Mouse (Mus musculus) embryo, embryonic 10 days (tissue): Measurements from ENCODE around the gene Aym1.
A peak's percentile ranks its signal among the peaks of the same experiment; 100 is the strongest.
"Not testable (repeated sequence)": the region's sequence is repeated elsewhere in the genome, so short reads cannot be mapped to it uniquely, and the experiment has no call there.

Source experiments
- DNase-seq: peaks from one replicate; pipeline ENCODE4 v3.0.0-alpha.2; 2015; ENCODE audit warnings: low spot score

The Aym1 gene

DNA sequence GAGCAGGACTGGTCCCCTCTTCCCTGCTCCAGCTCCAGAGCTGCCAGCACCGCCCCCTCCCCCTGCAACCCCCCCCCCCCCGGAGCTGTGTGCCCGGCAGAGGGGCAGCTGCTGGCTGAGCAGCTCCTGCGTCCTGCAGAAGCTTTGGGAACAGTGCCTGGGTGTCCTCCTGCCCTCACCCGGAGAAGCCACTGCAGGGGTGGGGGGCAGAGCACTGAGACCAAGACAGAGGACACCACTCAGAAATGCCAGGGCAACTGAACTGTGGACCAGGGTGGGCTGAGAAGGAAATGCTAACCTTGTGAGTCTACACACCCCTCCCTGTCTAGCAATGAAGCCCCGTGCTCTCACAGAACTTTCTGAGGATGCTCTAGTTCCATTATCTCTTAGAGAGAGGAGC is at the start of gene Aym1:
Gene Aym1 (plus strand): TSS at position 109 of the 400 bp plus-strand sequence.
- no peak for DNase-seq

DNA sequence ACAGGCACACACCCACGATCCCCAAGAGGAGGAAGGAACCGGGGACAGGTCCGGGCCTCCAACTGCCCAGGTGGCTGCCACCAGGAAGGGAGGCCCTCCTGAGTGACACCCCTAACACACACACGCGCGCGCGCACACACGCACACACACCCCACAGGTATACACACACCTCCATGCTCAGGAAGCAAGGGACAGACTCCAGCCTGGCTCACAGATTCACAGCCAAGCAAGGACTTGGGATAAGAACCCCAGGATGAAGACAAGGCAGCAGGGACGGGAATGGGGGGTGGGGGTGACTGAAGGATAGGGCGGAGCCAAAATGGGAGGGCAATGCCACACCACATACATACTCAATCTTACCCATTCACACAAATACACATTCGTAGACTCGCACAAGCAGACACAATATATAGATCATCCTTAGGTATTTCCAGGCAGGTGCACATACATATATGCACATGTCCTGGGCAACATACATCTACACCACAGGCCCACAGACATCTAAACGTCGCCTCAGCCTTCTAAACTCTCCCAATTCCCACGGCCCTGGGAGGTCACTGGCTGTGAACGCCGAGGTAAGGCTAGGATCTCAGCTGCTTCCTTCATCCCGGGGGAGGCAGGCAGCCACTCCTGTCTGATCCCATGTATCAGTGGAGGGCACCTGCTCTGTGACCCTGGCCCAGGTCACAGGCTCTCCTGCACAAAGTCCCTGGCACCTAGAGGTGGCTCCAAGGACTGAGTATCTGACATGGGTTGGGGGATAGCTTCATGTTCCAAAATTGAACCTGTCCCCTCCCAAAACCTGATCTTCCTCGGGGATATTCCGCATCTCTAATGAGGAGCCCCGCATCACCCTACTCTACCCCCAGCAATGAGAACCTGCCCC is 47.4 kb upstream of the Aym1 start:
- DNase-seq = no peak

DNA sequence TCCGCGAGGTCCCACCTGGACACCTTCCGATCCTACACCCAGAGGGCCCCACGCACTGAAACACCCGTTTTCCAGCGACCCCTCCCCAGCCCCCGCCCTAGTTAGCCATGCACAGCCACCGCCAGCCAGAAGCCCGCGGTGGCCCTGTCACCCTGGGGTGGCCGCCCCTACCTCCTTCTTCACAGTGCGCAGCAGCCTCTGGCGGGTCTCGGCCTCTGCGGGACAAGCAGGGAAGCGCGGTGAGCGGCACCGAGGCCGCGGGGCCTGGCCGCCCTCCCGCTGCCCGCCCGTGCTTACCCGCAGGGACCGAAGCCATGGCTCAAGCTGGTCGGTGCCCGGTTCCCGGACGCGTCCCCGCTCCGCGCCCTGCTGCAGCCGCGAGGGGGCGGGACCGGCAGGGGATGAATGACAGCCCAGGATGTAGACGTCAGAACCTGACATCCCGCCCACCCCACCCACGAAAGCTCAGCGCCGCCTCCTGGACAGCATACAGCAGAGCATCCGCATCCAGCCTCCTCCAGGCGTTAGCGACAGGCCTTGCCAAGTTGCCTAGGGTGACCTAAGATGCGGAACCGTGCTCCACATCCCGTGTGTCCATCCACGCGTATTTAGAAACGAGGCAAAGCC is 46.6 kb upstream of the Aym1 start, which contains the start of gene Sgsm1:
Gene Sgsm1 (minus strand): TSS at position 410 of the 627 bp plus-strand sequence.
- peak; percentile 89 for DNase-seq

DNA sequence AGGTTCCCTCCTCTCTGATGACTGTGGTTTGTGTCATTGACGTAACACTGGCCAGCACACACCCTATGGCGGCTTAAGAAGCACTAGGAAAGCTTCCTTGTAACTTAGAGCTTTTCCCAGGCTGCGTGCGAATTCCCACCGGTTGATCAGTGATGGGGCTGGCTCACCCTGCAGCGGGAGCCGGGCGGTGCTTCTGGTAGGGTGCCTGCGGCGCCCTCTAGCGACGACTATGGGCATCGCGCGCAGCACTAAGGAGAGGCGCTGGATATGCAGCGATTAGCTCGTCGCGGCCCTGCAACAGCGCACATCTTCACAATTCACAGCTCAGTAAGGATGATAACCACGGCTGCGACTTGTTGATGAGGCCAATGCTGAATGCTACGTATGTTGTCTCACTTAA is 43.1 kb upstream of the Aym1 start:
- peak; percentile 89 for DNase-seq

DNA sequence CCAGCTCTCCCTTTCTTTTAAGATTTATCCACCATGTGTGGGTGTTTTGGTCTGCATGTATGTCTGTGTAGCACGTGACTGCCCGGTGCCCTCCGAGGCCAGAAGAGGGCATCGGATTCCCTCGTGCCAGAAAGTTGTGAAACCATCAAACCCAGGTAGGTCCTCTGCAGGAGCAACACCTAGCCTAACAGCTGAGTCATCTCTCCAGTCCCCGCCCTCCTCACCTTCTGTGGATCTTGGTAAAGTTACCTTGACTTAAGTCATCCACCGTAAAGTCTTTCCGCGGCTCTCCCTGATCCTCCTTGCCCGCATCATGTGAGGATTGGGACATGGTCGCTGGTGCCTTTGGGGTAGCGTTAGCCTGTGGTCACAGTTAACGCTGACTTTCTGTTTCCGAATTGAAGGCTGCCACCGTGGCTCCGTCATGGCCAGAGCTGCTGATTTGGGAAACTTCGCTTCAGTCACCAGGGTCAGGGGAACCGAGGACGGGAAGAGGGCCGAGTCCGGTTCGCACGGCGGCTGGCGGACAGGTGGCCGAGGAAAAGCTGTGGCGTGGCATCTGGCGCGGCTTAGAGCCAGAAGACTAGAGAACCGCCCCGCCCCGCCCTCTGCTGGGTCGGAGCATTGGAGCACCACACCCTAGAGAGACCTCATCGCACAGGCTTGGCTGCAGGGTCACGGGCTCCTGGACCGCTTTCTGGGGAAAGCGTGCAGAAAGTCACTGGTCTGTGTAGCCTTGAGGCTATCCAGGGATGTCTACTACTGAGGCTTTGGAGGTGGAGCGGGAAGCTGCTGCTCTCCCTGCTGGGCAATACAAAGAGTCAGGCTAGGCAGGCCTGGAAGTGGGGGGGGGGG is 33.1 kb upstream of the Aym1 start:
- DNase-seq = peak; percentile 61

DNA sequence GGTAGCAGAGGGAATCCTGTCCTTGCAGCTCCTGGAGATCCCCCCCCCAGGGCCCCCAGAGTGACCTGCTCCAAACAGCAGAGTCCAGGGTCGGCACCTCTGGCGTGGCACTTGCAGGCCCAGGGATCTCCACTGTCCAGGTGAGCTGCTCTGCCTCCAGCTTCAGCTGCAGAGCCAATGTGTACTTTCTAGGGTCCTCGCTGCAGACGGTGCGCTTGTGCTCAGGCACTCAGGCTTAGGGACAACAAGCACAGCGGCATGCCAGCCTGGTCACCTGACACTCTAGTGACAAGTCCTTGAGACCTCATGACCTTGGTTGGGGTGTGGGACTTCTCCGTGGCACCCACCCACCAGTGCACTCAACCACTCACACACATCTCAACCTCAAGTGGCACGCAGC is 27.6 kb upstream of the Aym1 start:
- DNase-seq = no peak

DNA sequence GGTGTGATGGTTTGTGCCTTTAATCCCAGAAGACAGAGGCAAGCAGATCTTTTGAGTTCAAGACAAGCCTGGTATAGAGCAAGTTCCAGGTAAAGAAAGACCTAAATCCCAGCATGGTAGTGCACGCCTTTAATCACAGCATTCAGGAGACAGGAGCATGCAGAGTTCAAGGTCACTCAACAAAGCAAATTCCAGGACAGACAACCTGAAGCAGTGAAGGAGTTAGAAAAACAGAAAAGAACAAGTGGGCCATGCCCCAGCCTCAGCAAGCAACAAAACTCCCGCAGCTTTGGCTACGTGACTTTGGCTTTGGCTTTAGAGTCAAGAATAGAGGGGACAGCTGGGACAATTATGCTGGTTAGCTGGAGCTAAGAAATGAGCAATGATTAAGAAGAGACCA is 26.9 kb upstream of the Aym1 start:
- no peak for DNase-seq

DNA sequence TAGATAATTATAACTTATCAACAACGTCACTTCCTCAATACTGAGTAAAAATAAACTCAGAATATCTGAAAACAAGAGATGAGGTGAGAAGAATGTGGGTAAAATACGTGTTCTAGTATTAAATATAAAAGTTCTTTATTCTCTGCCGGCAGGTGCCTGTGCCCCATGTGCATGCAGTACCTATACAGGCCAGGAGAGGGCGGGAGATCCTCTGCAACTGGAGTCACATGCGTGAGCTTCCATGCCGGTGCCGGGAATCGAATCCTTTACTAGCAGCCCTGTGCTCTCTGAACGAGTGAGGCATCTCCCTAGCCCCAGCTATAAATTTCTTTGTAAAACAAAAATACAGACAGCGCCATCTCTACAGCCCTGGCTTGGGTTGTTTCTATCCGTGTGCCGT is 24.9 kb upstream of the Aym1 start:
- peak; percentile 70 for DNase-seq

DNA sequence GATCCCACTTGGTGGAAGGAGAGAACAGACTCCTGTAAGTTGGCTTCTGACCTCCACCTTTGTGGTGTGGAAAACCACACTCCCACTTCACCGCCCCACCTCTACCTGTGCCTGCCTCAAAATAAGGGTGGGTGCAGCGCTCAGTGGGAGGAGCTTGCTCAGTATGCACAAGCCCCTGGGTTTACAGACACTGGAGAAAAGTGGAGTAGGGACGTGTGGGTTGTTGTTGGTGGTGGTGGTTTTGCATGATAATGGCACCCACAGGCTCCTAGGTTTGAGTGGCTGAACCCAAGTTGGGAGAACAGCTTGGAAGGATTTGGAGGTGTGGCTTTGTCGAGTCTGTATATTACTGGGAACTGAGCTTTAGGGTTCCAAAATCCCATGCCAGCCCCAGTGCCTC is 24.2 kb upstream of the Aym1 start:
- DNase-seq = no peak

DNA sequence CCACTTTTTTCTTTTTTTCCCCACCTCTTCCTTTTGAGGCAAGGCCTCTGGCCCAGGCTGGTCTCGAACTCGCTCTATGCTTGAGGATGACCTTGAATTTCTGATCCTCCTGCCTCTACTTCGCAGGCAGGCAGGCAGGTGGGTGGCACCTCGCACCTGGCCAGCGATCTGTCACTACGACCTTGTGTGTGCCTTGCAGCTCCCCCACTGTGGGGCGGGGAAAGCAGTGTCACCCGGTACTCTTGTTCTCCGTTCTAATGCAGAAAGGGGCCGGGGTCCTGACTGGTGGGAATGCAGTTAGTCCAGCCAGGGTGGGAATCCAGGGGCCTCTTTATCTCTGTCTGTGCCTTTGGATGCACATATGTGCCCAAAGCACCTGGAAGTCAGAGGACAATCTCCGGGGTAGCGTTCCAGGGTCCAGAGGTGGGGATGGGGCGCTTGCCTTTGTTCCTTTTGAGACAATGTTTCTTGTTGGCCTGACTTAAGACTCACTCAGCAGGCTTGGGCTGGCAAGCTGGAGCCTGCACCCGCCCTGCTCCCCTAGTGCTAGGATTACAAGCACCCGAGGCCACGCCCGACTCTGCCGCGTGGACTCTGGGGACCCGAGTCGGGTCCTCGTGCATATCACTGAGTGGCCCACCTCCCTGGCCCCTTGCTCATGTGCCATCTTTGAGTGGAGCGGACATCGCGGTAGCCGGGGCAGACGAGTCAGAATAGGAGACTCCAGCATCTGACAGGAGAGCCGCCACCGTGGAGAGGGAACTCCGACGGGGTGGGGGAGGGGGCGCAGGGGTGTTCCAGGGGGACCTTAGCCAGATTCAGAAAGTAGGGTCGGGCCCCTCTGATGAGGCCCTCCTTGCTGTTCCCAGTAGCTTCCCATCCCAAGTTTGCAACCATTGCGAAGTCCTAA is 22.2 kb upstream of the Aym1 start:
- DNase-seq = no peak

DNA sequence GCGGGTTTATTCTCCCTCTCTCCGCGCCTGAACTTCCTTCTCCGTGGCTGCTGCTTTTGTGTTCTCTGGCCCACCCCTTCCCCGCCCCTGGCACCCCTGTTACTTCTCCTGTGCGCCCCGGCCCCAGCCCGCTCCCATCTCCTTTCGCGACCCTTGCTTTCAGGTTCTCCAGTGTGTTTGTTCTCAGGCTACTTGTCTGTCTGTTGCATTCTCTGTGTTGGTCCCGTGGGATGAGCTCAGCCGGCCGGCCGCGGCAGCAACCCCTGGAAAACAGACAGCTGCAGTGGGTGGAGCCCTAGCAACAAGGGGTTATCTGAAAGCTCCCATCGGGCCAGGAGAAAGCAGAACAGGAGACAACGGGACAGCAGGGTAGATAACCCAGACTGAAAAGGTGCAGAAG is 21.4 kb upstream of the Aym1 start:
- DNase-seq = peak; percentile 49

DNA sequence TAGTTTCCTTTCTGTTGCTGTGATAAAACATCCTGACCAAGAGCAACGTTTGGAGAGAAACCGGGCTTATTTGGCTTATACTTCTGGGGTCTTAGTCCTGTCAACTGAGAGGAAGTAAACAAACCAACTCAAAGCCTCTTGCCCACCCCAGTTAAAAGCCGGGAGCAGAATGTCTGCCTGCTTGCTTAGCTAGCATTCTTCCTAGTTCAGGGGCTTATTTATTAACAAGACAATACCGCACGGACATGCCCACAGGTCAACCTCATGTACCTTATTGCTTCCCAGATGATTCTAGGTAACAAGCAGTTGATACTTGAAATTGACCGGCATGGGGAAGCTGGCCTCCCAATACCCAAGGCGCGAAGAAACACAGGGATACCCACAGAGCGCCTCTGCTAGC is 20.8 kb upstream of the Aym1 start:
- no peak for DNase-seq

DNA sequence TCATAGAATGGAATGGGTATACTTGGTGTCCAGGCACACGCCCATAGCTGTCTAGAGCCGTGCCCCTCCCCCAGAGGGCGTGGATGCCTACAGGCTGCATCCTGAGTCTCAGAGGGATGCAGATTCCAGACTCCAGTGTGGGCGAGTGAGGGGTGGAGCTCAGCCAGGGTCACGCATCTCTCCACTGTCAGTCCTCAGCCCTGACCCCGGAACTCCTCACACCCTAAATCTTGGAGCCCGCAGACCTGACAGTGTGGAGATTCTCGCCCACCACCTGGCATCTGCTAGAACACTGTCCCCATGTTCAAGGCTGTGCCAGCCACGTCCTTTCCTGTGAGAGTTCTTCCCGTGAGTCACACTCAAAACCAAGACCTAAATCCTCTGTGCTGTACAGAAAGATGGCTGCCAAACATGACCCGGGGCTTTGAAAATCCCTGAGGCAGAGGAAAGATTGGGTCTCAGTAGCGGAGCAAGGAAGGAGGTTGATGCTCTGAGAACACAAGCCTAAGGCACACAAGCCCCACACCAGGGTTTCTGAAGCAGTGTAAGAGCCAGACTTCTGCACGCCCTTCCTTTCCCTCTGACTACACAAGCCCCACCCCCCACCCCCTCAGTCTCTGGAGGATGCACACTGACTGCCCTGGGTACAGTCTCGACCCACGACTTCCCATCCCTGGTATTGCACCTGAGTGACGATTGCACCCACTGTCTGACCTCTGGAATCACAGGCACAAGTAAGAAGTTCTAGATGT is 12.3 kb upstream of the Aym1 start:
- DNase-seq = no peak

DNA sequence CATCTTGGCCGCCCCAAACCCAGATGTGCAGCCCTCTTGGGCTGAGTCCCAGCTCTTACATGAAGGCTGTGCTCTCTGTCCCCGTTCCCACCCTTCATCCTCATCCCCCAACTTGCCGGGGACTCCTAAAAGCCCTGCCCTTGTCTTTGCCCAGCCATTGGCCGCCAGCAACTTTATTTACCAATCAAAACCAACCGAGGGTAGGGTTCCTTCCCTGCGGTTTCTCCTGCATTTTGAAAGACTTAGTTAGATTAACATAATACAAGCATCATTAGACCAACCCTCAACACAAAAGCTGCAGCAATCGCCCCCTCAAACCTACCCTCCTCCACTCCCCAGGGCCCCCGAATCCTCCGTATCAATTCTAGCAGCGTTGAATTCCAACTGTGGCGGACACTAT is 11.3 kb upstream of the Aym1 start:
- DNase-seq = no peak

DNA sequence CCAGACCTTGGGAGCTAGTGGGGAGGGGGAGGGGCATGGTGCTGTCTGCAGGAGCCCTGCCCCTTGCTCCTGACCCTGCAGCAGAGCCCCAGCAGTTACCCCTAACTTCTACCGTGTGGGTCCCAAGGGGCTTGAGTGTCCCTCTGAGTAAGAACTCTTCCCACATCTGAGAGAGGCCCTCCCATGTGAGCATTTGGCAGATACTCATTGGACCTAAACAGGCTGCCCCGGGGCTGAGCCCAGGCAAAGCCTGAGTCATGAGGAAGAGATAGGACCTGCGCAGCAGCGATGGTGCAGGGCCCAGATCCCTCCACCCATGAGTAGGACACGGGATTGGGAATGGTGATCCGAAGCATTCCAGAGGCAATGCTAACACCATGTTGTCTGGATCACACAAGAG is 10.4 kb upstream of the Aym1 start:
- not testable (repeated sequence) for DNase-seq

DNA sequence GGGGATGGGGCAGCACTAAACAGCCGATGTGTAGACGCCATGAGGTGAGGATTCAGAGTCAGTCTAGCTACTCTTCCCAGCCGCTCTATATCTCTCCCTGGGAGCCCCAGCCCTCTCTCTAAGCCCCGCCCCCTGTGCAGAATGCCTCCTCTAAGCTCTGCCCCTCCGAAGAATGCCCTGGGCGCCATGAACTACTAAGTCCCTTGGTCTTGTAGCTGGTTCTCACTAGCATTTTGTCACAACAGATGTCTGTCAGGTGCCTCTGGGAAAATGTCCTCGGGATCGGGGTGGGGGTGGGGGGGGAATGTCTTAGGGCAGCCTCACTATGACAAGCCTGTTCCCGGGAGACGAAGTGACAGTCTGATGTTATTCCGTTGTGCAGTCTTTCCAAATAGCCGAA is 9.5 kb upstream of the Aym1 start:
- no peak for DNase-seq

DNA sequence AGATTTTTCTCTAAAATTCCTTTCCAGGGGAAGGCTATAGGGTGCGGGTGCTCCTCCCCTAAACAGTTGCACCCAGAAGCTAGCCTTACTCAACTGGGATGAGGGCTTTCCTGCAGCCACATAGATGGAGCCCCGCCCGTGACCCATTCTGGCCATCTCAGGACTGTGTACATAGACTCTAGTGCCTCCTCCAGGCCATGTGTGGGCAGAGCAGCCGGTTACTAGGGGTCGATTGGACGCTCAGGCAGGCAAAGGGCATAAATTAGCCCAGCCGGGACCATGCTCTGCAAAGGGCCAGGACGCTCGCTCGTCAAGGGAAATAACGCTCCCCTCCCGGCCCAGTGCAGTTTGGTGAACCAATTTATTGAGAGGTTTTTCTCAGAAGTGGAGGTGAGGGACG is 8.5 kb upstream of the Aym1 start:
- DNase-seq = peak; percentile 75

DNA sequence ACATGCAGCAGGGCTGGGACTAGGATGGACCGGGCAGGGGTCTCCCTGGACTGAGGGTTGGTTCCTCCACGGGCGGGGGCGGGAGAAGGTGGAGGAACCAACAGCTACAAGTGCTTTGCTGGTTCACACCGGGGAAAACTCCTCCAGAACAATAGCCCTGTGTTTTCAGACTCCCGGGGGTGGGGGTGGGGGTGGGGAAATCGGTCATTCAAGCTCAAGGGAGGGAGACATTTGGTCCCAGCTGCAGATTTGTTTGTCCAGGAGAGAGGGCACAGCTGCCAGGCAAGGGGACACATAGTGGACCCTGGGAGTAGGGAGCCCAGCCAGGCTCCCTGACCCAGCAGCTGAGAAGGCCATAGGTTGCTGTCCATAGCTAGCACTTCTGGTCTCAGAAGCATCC is 7.9 kb upstream of the Aym1 start:
- DNase-seq = no peak

DNA sequence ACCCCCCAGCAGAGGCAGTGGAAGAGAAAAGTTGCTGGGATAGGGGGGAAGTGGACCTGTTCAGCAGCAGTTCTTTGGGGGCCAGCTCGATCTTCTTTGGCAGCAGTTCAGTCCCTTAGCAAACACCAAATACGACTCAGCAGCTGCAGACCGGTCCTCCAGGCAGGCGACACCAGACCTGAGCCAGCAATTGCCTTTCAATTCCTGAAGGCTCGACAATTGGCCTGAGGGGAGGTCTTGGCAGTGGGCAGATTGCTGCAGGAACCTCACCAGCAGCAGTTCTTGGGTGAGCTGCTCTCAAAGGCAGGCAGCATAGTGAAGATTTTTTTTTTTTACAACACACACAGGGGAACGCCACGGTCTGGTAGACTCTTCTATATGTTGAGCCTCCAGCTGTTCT is 7.3 kb upstream of the Aym1 start:
- peak; percentile 40 for DNase-seq

DNA sequence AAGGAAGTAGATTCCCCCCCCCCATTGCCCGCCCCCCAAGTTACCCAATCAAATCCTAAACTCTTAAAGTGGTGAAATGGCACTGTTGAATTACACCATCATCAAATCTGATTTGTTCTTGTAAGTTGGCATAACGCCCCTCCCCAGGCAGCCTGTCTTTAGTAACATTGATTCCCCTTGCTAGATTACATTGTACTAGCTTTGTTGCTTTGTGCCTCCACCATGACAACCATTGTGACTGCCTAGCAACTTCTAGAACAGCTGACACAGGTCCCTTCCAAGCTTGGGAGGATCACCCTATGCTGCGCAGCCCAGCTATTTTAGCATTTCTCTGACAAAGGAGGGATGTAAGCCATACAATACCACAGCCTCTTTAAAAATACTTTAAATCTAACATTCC is 5.3 kb upstream of the Aym1 start:
- peak; percentile 57 for DNase-seq

DNA sequence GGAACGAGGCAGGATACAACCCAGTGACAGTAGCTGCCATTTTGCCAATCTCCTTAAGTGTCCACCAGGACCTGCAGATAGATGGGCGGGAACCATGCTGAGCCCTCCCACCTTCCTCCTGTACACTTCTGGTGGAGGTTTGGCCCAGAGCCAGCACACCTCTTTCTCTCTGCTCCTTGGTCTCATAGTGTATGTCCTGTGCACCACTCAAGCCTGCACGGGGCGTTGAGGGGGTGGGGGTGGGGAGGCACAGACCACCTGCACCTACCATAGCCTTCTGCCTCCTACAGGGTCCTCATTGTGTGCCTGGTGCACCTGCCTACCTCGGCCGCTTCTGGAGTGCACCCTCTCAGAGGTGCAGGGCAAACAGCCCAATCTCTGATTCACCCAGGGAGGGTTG is 4.5 kb upstream of the Aym1 start:
- DNase-seq = no peak
